In the genomic region with DNA sequence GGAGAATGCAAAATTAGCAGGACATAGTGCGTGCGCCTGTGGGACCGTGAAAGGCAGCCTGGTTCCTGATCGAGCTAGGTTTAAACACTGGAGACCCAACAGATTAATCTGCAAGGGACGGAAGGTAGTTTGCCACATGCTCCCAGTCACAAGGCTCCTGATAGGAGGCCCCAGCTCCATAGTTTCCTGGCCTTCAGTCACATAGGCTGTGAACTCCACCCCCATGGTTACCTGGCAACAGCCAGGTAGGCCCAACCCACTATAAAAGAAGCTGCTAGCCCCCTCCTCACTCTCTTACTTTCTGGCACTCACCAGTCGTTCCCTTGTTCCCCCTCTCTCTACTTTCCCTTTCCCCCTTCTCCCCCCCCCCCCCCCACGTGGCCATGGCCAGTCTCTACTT, we compare ENCODE assay signal across 8 mouse cellular contexts. TPM values are rescaled to one million over a fixed set of nuclear protein-coding genes. Genes with fewer than 3 reads are reported as not detected.
DNase-seq lines count a peak whose midpoint lies in the region; ATAC-seq and TF ChIP-seq lines count a peak whose summit lies in the region.

No protein-coding gene starts in this region.

- H3K9ac ChIP-seq in hindbrain, embryonic 15.5 days: no peak overlapping the region

- peak overlapping the region; percentile 32; the same call in 1 of the 2 replicates for H3K27ac ChIP-seq in layer of hippocampus, adult 2 months
- peak overlapping the region; percentile 49 for H3K27ac ChIP-seq in embryonic facial prominence, embryonic 10.5 days (replicated peaks)
- no peak overlapping the region for H3K27ac ChIP-seq in hindbrain, embryonic 15.5 days (replicated peaks)

- H3K4me3 ChIP-seq in layer of hippocampus, adult 2 months: peak overlapping the region; percentile 63
- peak overlapping the region; percentile 53 for H3K4me3 ChIP-seq in embryonic facial prominence, embryonic 10.5 days
- H3K4me3 ChIP-seq in hindbrain, embryonic 15.5 days: peak overlapping the region; percentile 35

- peak overlapping the region; percentile 67 for H3K4me2 ChIP-seq in hindbrain, embryonic 15.5 days

- DNase-seq in layer of hippocampus, adult 2 months (ENCODE audit: low spot score in 2 of 2): no peak
- no peak for DNase-seq in layer of hippocampus, adult 9-11 months
- DNase-seq in embryonic facial prominence, embryonic 10.5 days (ENCODE audit: low spot score): peak; percentile 32
- peak; percentile 4 for DNase-seq in lung, postnatal 10 days
- DNase-seq in right cerebral cortex, postnatal 14 days: no peak
- DNase-seq in urinary bladder, adult 18-20 months (ENCODE audit: low spot score in 2 of 2): no peak
- no peak for DNase-seq in gastrocnemius, adult 8-10 months (ENCODE audit: low spot score in 2 of 2)

- WGBS in embryonic facial prominence, embryonic 10.5 days: 36% methylated on average over 7 of the region's 7 CpGs
- WGBS in hindbrain, embryonic 15.5 days: 36% methylated on average over 7 of the region's 7 CpGs

- no peak for TF ChIP-seq CTCF in layer of hippocampus, adult 2 months (conservative IDR thresholded peaks at IDR 0.05)

- H3K36me3 ChIP-seq in embryonic facial prominence, embryonic 10.5 days (replicated peaks): no peaks in the 10 kb centered on the region
- H3K36me3 ChIP-seq in hindbrain, embryonic 15.5 days: no peaks in the 10 kb centered on the region

- H3K27me3 ChIP-seq in embryonic facial prominence, embryonic 10.5 days (replicated peaks; ENCODE audit: low read depth, poor library complexity, severe bottlenecking): no peaks in the 10 kb centered on the region
- no peaks in the 10 kb centered on the region for H3K27me3 ChIP-seq in hindbrain, embryonic 15.5 days

- H3K4me1 ChIP-seq in embryonic facial prominence, embryonic 10.5 days: peaks cover 16% of the 10 kb centered on the region
- H3K4me1 ChIP-seq in hindbrain, embryonic 15.5 days (replicated peaks): peaks cover 9% of the 10 kb centered on the region

- ATAC-seq in hindbrain, embryonic 15.5 days (ENCODE audit: low FRiP score, low read depth): peak; percentile 59

- no peaks in the 10 kb centered on the region for H3K9me3 ChIP-seq in embryonic facial prominence, embryonic 10.5 days
- H3K9me3 ChIP-seq in hindbrain, embryonic 15.5 days: no peaks in the 10 kb centered on the region

RNA-seq across cellular contexts. Expression of a gene that starts 16.4 kb away (rescaled TPM):
- 10 to 100 TPM; 24.4 to 27.1 TPM for total RNA-seq in layer of hippocampus, adult 2 months (2021)
- 163 and 164 TPM in 2 replicates for polyA plus RNA-seq in embryonic facial prominence, embryonic 10.5 days (2016; fragmentation: Nextera tagmentation; extraction: Ambion mirVana)
- polyA plus RNA-seq in hindbrain, embryonic 15.5 days (2015; fragmentation: Nextera tagmentation; extraction: Ambion mirVana): 62.4 and 63.1 TPM in 2 replicates
- 10 to 100 TPM; 20.6 to 25.1 (median 24.6) TPM for total RNA-seq in gastrocnemius, adult 8-10 months (2022)

RNA-seq across cellular contexts. Expression of a gene that starts 50.1 kb away (rescaled TPM):
- total RNA-seq in layer of hippocampus, adult 2 months (2021): 1 to 10 TPM; 5.2 to 5.3 TPM
- polyA plus RNA-seq in embryonic facial prominence, embryonic 10.5 days (2016; fragmentation: Nextera tagmentation; extraction: Ambion mirVana): 13.5 and 14.1 TPM in 2 replicates
- 6.4 and 6.6 TPM in 2 replicates for polyA plus RNA-seq in hindbrain, embryonic 15.5 days (2015; fragmentation: Nextera tagmentation; extraction: Ambion mirVana)
- total RNA-seq in gastrocnemius, adult 8-10 months (2022): 1 to 10 TPM in 3 of 4 experiments, under 1 TPM in 1; 0.73 to 3.5 (median 1.3) TPM

Comparison
In these comparisons a context has a peak if more than half of its experiments do, and no peak if none do; other contexts are left out.
1. DNase-seq: peak in embryonic facial prominence, embryonic 10.5 days (single experiment) and lung, postnatal 10 days (single experiment); none in layer of hippocampus, adult 2 months (0 of 2), layer of hippocampus, adult 9-11 months (single experiment), right cerebral cortex, postnatal 14 days (single experiment), urinary bladder, adult 18-20 months (0 of 2) and gastrocnemius, adult 8-10 months (0 of 2).
2. Peak in every context shown above with its lines, with median percentiles within 50 percentile points of each other: H3K4me3 ChIP-seq.